Mouse (Mus musculus) adipocyte (in vitro differentiated cells): ENCODE measurements around the gene Vps13d.

Experiments used
- DNase-seq: peaks from one replicate; pipeline ENCODE4 v3.0.0-alpha.2; 2016; ENCODE audit warnings: low spot score

Vps13d gene

GRCm38 (mm10) chr4:144942433-144942832 lies 252.4 kb downstream of the Vps13d start:
- no peak for DNase-seq

GRCm38 (mm10) chr4:144940796-144941462 lies 253.9 kb downstream of the Vps13d start:
- no peak for DNase-seq

- DNase-seq: no peak
Observed at GRCm38 (mm10) chr4:144939847-144940411, 254.9 kb downstream of the Vps13d start.

GRCm38 (mm10) chr4:144936563-144937154 lies 258.1 kb downstream of the Vps13d start:
- DNase-seq: no peak

GRCm38 (mm10) chr4:144934501-144934900 lies 260.3 kb downstream of the Vps13d start:
- no peak for DNase-seq

GRCm38 (mm10) chr4:144931167-144931566 lies 263.6 kb downstream of the Vps13d start:
- no peak for DNase-seq

- peak; percentile 95 for DNase-seq
Observed at GRCm38 (mm10) chr4:144930366-144930765, 264.4 kb downstream of the Vps13d start.

- peak; percentile 97 for DNase-seq
Observed at GRCm38 (mm10) chr4:144929811-144930221, 265.0 kb downstream of the Vps13d start.

GRCm38 (mm10) chr4:144928693-144929436 lies 265.9 kb downstream of the Vps13d start:
- DNase-seq: peak; percentile 57
